ENCODE assay signal across 19 mouse cellular contexts in the genomic region with DNA sequence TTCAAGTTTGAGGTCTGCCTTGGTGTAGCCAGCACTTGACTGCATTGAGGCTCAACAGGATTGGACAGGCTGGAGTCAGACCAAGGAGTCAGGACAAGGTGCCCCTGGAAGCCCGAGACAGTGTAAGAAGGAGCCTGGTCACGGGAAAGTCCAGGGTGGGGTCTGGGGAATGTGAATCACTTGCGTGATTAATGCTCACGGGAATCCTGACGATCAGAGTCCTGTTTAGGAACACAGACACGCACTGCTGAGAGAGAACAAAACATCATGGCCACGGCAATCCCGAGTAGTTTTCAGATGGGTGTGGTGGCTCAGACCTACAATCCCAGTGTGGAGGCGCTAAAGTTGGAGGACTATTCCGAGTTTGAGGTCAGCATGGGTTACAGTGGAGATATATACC. TPM values are rescaled to one million over a fixed set of nuclear protein-coding genes. Genes with fewer than 3 reads are reported as not detected.
DNase-seq lines count a peak whose midpoint lies in the region.
"Had no signal": no experiment of that assay in that cellular context is flagged by ENCODE, and none has a peak within 500 bp of the region (broad histone marks: within the 10 kb centered on the region; RNA-seq: fewer than 3 reads in every experiment).

No protein-coding gene starts in this region.

- DNase-seq in 3134 (ENCODE audit: extremely low read depth, insufficient read length, low spot score) (peak; percentile 39), NIH3T3 (ENCODE audit: low read depth) (peak; percentile 49), ZHBTc4 (ENCODE audit: low read depth, low spot score) (peak; percentile 76)
- DNase-seq in thymus, postnatal 25 days, result no peak
- DNase-seq in adrenal gland, postnatal 4 days (ENCODE audit: low spot score in 2 of 2), result no peak
- no peak for DNase-seq in kidney, postnatal 10 days
- DNase-seq: adrenal gland, adult 2 months; adrenal gland, postnatal 14 days; cerebellum, adult 11-12 months; cerebellum, adult 8-10 months; cerebellum, postnatal 10 days; cerebellum, postnatal 36 days; embryo, embryonic 11 days; gastrocnemius, postnatal 10 days; gastrocnemius, postnatal 36 days; heart, adult 2 months; heart, postnatal 14 days; heart, postnatal 4 days; kidney, adult 2 months had no signal

RNA-seq across cellular contexts. Expression of gene Mtif3, which starts 47.7 kb away (rescaled TPM):
- 10 to 100 TPM; 26.2 to 27.9 TPM for total RNA-seq in adrenal gland, postnatal 4 days (2021)

Comparison
In these comparisons a context has a peak if more than half of its experiments do, and no peak if none do; other contexts are left out.
1. DNase-seq: peak in 3134 (single experiment), NIH3T3 (single experiment) and ZHBTc4 (single experiment); none in thymus, postnatal 25 days (single experiment), adrenal gland, postnatal 4 days (0 of 2) and kidney, postnatal 10 days (single experiment).